Mouse (Mus musculus) heart, postnatal 25 days (tissue): ENCODE measurements around the gene Sdsl. TPM values are rescaled to one million over a fixed set of nuclear protein-coding genes. Genes with fewer than 3 reads are reported as not detected.

Experiments
- DNase-seq: peaks from one replicate; pipeline ENCODE4 v3.0.0; 2022; ENCODE audit warnings: low spot score
- intact Hi-C: fragments of 180-260 bp; cut with DNase I; formaldehyde crosslinking; loops from one replicate; pipeline ENCODE4 v1.15.1; 2025
- total RNA-seq, 2 experiments: library from RNA; stranded (reverse); gene quantifications; 2 replicates each; pipeline ENCODE4 v1.2.3; 2021

Sdsl gene
- total RNA-seq, 2 experiments from 2014 or later, result 8.8 to 9.6 TPM

DNA sequence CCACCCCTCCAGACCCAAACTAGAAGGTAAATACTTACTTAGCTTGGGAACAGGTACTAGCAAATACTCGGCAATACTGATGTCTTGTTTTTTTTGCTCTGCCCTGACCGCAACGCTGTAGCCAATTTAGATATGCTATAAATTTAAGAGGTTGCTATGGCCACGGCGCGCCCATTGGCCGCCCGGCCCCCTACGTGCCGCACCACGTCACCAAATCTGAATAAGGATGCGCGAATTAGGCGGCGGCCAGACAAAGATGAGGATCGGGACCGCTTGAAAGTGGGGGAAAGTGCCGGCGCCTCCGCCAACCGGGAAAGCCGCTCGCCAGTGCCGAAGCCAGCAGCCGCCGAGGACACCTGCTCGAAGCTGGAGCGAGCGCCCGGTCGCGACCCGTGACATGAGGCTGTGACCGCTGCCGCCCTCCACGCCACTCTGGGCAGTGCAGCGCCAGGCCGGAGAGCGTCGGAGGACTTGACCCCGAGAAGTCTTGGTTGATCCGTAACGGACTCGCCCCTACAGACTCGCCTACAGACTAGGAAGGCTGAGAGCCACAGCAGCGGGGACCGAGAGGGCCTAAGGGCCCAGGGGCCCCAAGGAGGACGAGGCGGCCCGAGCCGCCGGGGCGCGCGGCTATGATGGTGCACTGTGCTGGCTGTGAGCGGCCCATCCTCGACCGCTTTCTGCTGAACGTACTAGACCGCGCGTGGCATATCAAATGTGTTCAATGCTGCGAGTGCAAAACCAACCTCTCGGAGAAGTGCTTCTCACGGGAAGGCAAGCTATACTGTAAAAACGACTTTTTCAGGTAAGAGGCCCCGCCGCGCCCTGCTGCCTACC lies 40.7 kb downstream of the Sdsl start, which contains the start of gene Lhx5:
TSS of gene Lhx5 (plus strand) at position 51 of the 837 bp plus-strand sequence.
- DNase-seq, result no peak
- intact Hi-C loops, result no loop called here

DNA sequence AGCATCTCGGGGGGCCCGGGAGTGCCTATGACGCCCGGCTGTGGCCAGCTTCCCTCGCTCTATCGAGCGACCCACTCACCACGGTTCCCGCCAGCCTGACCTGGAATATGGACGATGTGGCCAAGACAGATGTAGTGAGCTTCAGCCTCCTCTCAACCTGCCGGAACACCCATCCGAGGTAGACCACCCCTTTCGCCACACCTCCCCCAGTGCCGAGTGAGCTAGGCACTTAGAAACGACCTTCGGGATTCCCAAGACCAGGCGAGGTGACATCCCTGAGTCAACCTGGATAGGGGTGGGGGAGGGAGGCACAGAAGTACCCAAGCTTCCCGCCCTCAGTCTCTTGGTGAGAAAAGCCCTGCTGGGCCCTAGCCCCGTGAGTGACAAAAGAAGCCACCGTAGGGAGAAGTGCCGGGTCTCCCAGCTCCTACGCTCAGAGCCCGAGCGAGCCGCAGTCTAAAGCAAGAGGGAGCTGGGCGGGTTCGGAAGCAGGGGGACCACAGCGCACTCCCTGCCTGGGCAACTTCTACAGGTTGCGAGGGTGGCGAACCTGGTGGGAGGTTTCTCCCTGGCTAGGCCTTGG lies 41.5 kb downstream of the Sdsl start:
- intact Hi-C loops, result no loop called here

DNA sequence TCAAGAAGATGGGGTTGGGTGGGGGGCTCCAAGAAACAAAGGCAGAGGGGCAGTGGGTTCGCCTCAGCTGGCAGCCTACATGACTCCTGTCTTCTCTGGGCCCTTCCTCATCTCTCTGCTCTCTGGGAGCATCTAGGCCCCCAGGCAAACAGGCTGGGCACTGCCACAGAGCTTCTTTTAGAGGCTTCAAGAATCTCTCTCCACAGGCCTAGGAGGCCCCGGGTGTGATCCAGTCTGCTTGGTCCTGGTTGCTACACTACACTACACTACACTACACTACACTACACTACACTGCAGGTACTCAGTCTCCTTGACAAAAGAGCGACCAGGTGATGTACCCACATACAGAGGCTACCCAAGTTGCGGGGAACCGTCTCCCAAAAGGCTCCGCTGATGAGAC lies 42.9 kb downstream of the Sdsl start:
- intact Hi-C loops, result no loop called here

More for the DNA sequence above, 41.5 kb downstream of the Sdsl start:
- DNase-seq, result no peak

DNA sequence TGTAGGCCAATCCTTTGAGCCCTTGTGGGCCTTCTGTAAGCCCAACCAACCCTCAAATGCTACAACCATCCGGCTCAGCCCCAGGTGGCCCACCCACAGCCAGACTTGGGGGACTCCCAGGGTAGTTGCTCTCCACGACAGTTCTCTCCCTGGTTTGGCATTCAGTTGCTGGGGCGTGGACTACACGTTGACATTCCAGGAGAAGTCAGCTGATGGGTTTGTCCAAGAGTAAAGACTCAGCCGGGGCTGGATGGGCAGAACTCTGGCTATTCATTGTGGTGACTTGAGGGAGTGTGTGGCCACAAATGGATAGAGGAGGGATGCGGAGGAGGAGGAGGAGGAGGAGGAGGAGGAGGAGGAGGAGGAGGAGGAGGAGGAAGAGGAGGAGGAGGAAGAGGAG lies 43.6 kb downstream of the Sdsl start:
- intact Hi-C loops, result no loop called here
- DNase-seq, result no peak

More for the DNA sequence above, 42.9 kb downstream of the Sdsl start:
- DNase-seq, result no peak

DNA sequence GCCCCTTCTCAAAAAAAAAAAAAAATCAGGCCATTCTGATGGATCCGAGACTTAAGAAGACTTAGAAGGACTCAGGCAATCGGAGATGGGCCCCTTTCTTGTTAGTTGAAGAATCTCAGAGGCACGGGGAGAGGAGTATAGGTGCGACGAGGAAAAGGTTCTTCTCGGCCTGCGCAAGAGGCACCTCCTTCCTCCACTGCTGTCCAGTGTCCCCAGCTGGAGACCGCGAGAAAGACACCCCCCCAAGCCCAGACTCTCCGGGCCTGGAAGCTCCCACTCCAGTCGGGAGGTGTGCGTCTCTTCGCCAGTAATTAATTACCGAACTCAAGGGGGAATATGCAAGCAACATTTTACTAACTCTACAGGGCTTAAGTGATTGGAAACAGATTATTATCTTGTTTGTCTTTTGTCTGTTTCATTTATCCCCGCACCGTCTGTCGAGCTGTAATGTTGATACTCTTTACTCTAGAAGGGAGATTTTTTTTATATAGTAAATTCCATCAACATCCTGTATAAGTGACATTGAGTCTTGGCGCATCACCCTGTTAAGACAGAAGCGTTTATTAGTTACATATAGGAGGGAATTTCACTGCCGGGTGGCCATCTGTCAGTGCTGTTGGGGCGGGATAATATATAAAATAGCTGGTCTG lies 44.3 kb downstream of the Sdsl start:
- intact Hi-C loops, result no loop called here
- no peak for DNase-seq

DNA sequence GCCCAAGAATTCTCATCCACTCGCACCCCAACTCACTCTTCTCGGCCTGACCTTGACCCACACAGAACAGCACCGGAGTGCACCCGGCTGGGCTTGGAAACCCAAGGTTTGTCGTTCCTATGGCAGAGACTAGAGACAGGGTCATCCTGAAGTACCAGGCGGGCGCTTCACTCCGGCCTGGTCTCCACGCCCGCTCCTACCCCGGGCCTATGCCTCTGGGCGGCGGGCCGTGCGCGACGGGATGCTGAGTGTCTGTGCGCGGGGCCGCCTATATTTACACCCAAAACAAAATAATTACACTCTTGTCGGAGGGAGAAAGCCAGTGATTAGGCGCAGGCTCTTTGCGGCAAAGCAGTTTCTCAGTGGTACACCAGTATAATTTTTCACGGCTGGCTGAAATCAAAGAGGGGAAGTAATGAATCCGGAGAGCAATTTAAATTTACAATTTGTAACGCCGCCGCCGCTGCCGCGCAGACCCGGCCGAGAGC lies 45.1 kb downstream of the Sdsl start:
- no peak for DNase-seq
- intact Hi-C loops, result no loop called here

DNA sequence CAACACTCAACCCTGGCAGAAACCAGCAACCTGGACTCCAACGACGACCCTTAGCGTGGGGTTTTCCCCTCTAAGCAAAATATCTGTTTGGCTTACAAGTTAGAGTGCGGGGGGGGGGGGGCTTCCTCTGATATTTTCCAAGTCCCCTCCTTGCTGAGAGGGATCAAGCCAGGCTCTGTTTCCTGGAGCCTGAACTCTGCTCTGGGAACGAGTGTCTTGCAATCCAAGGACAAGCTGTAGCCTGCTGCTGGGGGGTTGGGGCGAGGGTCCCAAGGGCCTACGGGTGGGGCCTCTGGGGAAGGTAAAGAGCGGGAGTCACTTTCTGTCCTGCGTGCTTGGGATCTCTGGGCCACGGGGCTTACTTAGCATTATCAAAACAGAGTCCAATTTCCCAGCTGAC lies 46.0 kb downstream of the Sdsl start:
- DNase-seq, result no peak
- intact Hi-C loops, result no loop called here

DNA sequence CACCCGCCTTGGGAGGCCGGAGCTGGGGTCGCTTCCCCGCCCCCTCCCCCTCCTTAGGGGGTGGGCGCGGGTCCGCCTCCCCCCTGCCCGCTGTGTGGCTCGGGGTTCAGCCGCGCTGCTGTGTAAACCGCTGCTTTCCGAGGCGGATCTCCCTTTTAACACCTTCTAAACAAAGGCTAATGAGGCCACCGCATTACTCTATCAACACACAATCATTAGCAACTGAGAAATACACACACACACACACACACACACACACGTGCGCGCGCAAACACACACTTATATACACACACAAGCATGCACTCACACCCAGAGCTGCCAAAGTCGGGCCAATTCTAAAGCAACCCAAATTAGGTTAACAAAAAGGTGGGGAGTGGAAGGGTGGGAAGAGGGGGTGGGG lies 46.9 kb downstream of the Sdsl start:
- intact Hi-C loops, result no loop called here
- no peak for DNase-seq

DNA sequence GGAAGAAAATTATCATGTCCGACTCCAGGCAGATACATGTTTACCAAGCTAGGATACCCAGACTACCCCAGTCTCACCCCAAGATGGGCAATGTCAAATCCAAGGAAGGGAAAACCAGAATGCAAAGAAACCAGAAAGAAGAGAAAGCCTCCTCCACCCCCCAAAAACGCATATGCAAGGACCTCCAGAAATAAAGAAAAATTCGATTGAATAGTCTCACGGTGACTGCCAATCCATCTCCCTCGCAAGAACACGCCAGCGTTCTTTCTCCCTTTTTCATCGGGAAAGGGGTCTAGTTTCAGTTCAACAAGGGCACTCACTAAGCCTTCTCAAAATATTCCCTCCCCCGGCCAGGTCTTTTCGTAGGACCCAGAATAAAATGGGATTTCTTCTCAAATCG lies 48.0 kb downstream of the Sdsl start:
- intact Hi-C loops, result no loop called here
- no peak for DNase-seq

DNA sequence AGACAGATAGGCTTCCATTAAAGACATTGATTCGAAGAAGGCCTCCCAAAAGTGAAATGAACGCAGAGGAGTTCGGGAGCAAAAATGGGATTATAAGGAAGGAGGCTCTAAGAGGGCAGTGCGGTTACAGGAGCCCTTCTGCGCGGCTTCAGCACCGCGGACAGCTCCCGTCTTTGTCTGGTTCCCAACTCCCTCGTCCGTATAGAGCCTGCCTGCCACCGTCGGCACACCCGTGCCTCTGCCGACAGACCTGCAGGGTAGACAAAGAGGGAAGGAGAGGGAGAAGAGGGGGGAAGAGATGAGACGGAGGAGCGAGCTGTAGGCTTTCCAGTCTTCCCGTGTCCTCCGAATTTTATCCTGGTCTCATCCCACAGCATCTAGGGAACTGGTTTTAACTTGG lies 48.6 kb downstream of the Sdsl start:
- intact Hi-C loops, result no loop called here
- no peak for DNase-seq

DNA sequence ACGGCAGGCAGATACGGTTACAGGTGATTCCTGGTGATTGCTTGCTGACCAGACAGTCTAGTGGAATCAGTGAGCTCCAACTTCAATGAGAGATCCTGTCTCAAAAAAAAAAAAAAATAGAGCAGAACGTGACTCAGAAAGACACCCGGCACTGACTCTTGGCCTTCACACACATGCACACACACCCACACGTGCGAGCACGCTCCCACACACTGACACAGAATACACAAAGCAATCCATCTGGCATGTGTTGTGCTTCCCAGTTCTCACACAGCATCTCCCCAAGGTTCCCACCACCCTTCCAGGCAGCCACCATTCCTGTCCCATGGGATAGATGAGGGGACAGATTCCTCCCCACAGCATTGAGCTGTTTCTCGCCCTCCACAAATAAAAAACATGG lies 52.5 kb downstream of the Sdsl start:
- intact Hi-C loops, result no loop called here
- no peak for DNase-seq

DNA sequence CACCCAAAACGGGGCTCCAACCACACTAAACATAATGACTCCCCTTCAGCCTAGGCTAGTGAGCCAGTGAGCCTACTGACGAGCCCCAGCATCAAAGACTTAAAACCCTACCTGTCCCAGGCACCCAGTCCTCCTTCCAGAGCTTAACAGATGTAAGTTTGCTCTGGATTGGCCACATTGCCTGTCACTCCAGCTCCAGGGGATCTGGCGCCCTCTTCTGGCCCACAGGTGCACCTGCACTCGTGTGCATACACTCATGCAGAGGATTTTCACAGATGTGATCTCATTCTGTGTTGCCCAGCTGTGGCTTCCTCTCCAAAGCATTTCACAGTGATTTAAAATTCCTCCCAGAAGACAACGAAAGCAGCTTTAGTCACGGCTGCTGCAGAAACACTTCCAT lies 59.2 kb downstream of the Sdsl start:
- DNase-seq, result no peak
- intact Hi-C loops, result no loop called here

DNA sequence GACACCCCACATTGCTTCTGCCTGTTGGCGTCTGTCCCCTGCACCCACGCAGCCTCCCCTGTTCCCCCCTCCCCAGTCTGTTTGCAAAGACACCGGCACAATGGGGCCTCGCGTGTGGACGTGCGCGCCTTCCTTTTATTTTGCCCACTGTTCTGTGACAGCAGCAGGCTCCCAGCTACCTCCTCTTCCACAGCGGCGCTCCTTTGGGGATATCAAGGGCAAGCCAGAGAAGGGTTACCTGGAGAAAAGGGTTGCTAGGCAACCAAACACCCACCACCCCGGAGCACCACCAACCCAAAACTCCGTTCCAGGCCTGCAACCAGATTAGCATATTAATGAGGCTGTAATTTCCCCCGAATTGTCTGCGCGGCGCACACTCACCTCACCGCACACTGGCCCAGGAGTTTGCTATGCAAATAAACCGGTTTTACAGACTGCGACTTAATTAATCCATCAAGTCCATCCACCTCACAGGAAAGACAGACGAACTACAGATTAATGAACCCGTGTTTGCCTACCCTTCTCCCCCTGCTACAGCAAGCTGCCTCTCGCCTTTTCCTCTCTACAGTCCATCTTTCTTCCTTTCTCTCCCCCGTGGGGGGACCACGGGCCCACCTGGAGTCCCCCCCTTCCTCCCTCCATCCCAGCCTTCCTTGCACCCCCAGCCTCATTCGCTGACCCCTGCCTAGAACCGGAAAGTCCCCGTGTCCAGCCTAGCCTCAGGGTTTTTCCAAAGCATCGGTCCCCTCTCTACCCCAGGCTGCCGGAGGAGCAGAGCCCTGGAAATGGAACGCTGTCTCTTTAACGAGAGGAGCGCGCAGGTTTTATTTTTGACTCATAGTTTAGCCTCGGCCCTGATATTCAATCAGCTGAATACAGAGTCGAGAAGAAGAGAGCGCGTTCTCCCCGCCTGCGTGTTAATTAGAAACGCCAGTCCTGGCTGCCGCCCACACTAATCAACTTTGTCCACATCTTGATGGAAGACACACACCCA lies 62.9 kb downstream of the Sdsl start:
- no peak for DNase-seq
- intact Hi-C loops, result no loop called here

DNA sequence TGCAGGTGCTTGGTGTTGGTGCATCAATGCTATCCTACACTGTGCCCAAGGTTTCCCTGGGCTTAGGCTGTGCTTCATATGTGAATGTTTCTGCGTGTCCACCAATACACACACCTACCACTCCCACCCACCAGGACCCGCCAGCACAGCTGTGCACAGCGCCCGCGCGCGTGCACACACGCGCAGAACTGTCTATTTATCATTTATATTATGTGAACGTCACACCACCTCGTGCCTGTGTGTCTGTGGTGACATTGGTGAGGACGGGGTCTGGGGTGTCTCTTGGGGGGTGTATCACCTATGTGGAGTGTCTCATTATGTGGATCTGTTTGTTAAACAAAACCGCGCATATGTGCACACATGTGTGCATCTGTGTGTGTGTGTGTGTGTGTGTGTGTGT lies 63.7 kb downstream of the Sdsl start:
- intact Hi-C loops, result no loop called here

More for the DNA sequence above, 63.7 kb downstream of the Sdsl start:
- DNase-seq, result no peak

Other genes with a start within 250 kb of the Sdsl start
- not detected for gene Lhx5, start 41.1 kb downstream of the Sdsl start, total RNA-seq
- gene Sds, start 3.7 kb upstream of the Sdsl start, total RNA-seq, result 1 to 10 TPM; 1.2 to 1.3 TPM
- gene Plbd2, start 30.8 kb upstream of the Sdsl start, total RNA-seq, result 10 to 100 TPM; 33.2 to 37.1 TPM
- gene Slc8b1, start 38.4 kb upstream of the Sdsl start, total RNA-seq, result 10 to 100 TPM in 1 of 2 experiments, 1 to 10 TPM in 1; 9.3 to 12.6 TPM
- gene Tpcn1, start 115.9 kb upstream of the Sdsl start, total RNA-seq, result 10 to 100 TPM; 36.0 to 37.9 TPM
- not detected for gene Iqcd, start 116.2 kb upstream of the Sdsl start, total RNA-seq
- 10 to 100 TPM; 15.4 to 18.7 TPM for gene Rita1, start 139.8 kb upstream of the Sdsl start, total RNA-seq
- gene Ddx54, start 139.9 kb upstream of the Sdsl start, total RNA-seq, result 10 to 100 TPM; 20.1 to 21.4 TPM
- gene Cfap73, start 161.4 kb upstream of the Sdsl start, total RNA-seq, result not detected
- not detected for gene Rasal1, start 176.0 kb upstream of the Sdsl start, total RNA-seq
- gene Dtx1, start 239.1 kb upstream of the Sdsl start, total RNA-seq, result 1 to 10 TPM; 1.8 to 1.9 TPM